Mouse (Mus musculus) kidney, adult 2 months (tissue): ENCODE results near the gene Lix1l. TPM values are rescaled to one million over a fixed set of nuclear protein-coding genes. Genes with fewer than 3 reads are reported as not detected.

Experiments used
- DNase-seq: peaks from one replicate; pipeline ENCODE4 v3.0.0; 2021
- H3K27ac ChIP-seq: fragments of 200-500 bp; 2 replicates; pipeline ENCODE4 v1.5.1; 2012; ENCODE audit warnings: low read depth, low read length, control low read depth, inconsistent platforms; ENCODE audit not compliant: insufficient read depth
- H3K27me3 ChIP-seq: fragments of 200-500 bp; replicated peaks from 2 replicates; pipeline ENCODE4 v1.6.1; 2012; ENCODE audit warnings: mild to moderate bottlenecking, moderate library complexity, low read length, inconsistent platforms; ENCODE audit not compliant: control insufficient read depth, insufficient read depth
- H3K36me3 ChIP-seq: fragments of 200-500 bp; 2 replicates; pipeline ENCODE4 v1.6.1; 2012; ENCODE audit warnings: mild to moderate bottlenecking, moderate library complexity, low read length, inconsistent platforms; ENCODE audit not compliant: control insufficient read depth, insufficient read depth
- H3K4me1 ChIP-seq: fragments of 200-500 bp; 2 replicates; pipeline ENCODE4 v1.6.1; 2011; ENCODE audit warnings: low read length; ENCODE audit not compliant: control insufficient read depth, insufficient read depth
- H3K4me3 ChIP-seq: fragments of 200-500 bp; 2 replicates; pipeline ENCODE4 v1.5.1; 2011; ENCODE audit warnings: mild to moderate bottlenecking, low read depth, low read length, control low read depth; ENCODE audit not compliant: insufficient read depth
- CTCF ChIP-seq: fragments of 200-500 bp; conservative IDR thresholded peaks from 2 replicates; pipeline ENCODE4 v1.5.1; 2011; ENCODE audit warnings: low read depth, mild to moderate bottlenecking, control low read depth, low read length, moderate library complexity, mixed read lengths; ENCODE audit not compliant: insufficient read depth, insufficient read length
- POLR2A ChIP-seq: fragments of 200-500 bp; IDR thresholded peaks from one replicate; pipeline ENCODE4 v1.6.1; 2011; ENCODE audit warnings: low read depth, low read length, control low read depth
- WGBS: fragments of 180-500 bp; shearing (Covaris S2); methylation state at CpG from one replicate; pipeline ENCODE4 v1.1.7; 2018; 5-methylcytosine and 5-hydroxymethylcytosine counted together
- polyA plus RNA-seq: library from polyadenylated mRNA; depleted of rRNA; stranded (reverse); fragments of >200 nt; gene quantifications from 2 replicates; pipeline ENCODE4 v1.2.3, GENCODE M21; 2012

Lix1l gene
- polyA plus RNA-seq, 1 experiment: 9.6 TPM

DNA sequence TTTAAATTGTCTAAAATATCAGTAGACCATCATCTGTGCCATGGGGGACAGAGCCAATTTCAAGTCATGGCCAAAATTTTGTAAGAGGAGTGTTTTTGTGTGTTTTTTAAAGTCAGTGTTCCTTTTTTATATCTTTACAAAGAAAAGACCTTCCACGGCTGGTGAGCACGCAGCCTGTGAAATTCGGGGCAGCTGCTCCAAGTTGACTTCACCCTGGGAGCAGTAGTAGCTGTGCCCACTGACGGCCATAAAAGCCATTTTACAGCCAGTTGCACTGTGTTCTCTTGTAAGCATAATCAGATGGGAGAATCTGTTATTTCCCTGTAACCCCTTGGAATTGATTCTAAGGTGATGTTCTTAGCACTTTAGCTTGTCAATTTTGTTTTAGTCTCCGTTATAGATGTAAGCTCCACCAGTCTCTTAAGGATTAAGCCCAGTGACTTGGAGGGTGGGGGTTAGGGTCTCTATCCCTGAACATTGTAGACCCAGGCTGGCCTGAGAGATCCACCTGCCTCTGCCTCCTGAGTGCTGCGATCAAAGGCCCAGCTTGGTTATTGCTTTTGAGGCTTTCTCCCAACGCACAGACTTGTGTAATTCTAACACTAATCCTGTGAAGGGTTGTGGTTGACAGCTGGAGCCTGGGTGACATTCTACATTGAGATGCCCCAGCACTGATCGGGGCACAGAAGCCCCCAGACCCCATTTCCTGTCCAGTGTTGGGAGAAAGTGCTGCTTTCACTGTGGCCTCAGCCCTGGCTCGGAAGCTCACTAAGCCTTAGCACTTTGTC is 39.9 kb upstream of the Lix1l start:
- Histone ChIP-seq H3K27ac (peak overlapping the region; percentile 94), H3K4me1 (peaks cover 13% of the 10 kb centered on the region; the same call in 1 of the 2 replicates), H3K27me3 (no peaks in the 10 kb centered on the region), H3K36me3 (peaks cover 28% of the 10 kb centered on the region), H3K4me3 (peak overlapping the region; percentile 72)
- peak; percentile 18 for DNase-seq
- WGBS: 28% methylated on average over 9 of the region's 9 CpGs
- TF ChIP-seq POLR2A: peak; percentile 27
- TF ChIP-seq CTCF: no peak

DNA sequence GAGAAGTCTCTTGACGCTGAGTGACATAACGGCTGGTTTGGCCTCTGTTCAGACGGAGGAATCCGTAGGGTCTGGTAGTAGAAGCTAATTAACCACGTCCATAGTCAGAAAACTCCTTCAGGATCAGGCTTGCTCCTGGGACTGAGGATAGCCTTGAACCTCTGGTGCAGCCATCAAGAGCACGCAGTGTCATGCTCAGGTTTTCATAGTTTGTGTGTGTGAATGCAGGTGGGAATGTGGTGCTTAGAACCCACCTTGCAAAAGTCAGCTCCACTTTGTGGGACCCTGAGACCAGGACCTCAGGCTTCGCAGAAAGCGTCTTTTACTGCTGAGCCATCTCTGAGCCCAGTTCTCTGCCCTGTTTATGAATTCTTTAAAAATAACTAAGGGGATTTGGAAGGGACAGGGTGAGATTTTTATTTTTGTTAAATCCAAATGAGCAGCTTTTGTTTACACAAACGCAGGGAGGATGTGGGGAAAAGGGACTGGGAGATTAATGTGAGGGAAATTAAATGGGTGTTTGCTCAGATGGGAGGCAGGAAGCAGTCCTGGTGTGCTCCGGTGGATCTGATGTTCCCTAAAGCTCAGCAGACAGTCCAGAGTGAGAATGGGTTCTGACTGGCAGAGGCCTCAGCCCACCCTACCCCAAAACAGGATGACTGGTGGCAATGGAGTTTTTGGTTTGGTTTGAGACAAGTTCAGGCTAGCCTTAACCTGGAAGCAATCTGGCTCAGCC is 38.8 kb upstream of the Lix1l start:
- Histone ChIP-seq H3K4me3 (peak overlapping the region; percentile 53), H3K27me3 (no peaks in the 10 kb centered on the region), H3K27ac (peak overlapping the region; percentile 86), H3K4me1 (peaks cover 22% of the 10 kb centered on the region), H3K36me3 (peaks cover 28% of the 10 kb centered on the region)
- peak; percentile 57 for DNase-seq
- 18% methylated on average over 10 of the region's 10 CpGs for WGBS
- TF ChIP-seq POLR2A (no peak), CTCF (no peak)

GRCm38 (mm10) chr3:96563267-96563666 is 37.7 kb upstream of the Lix1l start:
- WGBS: 72% methylated on average over 8 of the region's 8 CpGs
- Histone ChIP-seq H3K27ac (peak overlapping the region; percentile 5), H3K27me3 (no peaks in the 10 kb centered on the region), H3K4me3 (no peak overlapping the region), H3K36me3 (peaks cover 28% of the 10 kb centered on the region), H3K4me1 (peaks cover 24% of the 10 kb centered on the region)
- TF ChIP-seq CTCF: no peak
- no peak for TF ChIP-seq POLR2A
- DNase-seq: peak; percentile 43

DNA sequence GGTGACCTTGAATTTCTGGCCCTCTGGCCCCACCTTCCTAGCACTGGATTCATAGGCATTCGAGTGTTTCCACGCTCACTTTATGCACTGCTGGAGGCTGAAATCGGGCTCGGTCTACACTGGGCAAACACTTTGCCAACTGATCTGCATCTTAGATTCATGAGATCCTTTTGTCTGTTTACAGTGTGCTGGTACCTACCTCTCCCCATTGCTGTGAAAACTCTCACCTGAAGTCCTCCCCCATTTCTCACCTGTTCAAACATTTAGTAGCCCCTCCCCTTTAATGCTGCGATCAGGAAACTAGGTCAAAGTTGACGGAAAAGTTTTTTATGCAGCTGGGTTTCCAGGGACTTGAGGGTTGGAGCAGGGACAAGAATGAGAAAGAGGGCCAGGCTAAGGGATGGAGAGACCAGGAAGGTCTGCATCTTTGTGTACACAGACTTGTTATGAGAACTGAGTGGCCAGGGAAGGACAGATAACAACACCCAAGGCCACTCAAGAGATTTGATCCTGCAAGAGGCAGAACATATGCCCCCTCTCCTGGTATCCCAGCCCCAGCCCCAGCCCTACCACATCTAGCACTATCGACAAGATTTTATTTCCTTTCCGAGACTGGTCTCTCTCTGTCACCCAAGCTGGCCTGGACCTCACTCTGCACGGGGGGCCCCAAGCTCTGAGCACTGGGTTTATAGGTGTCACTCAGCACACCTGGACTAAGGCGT is 36.9 kb upstream of the Lix1l start:
- H3K4me3 ChIP-seq: no peak overlapping the region
- peak overlapping the region; percentile 88 for H3K27ac ChIP-seq
- H3K4me1 ChIP-seq: peaks cover 24% of the 10 kb centered on the region
- H3K36me3 ChIP-seq: peaks cover 25% of the 10 kb centered on the region
- 11% methylated on average over 10 of the region's 10 CpGs for WGBS
- TF ChIP-seq POLR2A: no peak
- TF ChIP-seq CTCF: no peak
- H3K27me3 ChIP-seq: no peaks in the 10 kb centered on the region
- peak; percentile 75 for DNase-seq

GRCm38 (mm10) chr3:96564633-96565032 is 36.3 kb upstream of the Lix1l start:
- Histone ChIP-seq H3K36me3 (peaks cover 20% of the 10 kb centered on the region), H3K4me1 (peaks cover 24% of the 10 kb centered on the region), H3K27me3 (no peaks in the 10 kb centered on the region), H3K27ac (peak overlapping the region; percentile 88), H3K4me3 (no peak overlapping the region)
- no peak for TF ChIP-seq POLR2A
- no peak for TF ChIP-seq CTCF
- WGBS: 28% methylated on average over 7 of the region's 7 CpGs
- peak; percentile 79 for DNase-seq

GRCm38 (mm10) chr3:96565105-96565504 is 35.8 kb upstream of the Lix1l start:
- H3K27ac ChIP-seq: peak overlapping the region; percentile 61
- DNase-seq: no peak
- 68% methylated on average over 3 of the region's 3 CpGs for WGBS

More at GRCm38 (mm10) chr3:96565105-96565504, 35.8 kb upstream of the Lix1l start:
- no peaks in the 10 kb centered on the region for H3K27me3 ChIP-seq
- peaks cover 24% of the 10 kb centered on the region for H3K4me1 ChIP-seq
- H3K36me3 ChIP-seq: peaks cover 15% of the 10 kb centered on the region
- no peak overlapping the region for H3K4me3 ChIP-seq
- TF ChIP-seq POLR2A (no peak), CTCF (no peak)
